Mouse (Mus musculus) stomach, postnatal 0 days (tissue): Measurements from ENCODE around the gene Plekhh2. TPM values are rescaled to one million over a fixed set of nuclear protein-coding genes. Genes with fewer than 3 reads are reported as not detected.

Experiments
- ATAC-seq: fragments of 200-750 bp; cut with Nextera tagmentation; 2 replicates; pipeline ENCODE4 v1.8.0; 2017; ENCODE audit not compliant: low FRiP score, low TSS enrichment
- DNase-seq: peaks from one replicate; pipeline ENCODE4 v3.0.0-alpha.2; 2016; ENCODE audit warnings: low spot score
- H3K27ac ChIP-seq: fragments of 300-500 bp; sonication (generic); replicated peaks from 2 replicates; pipeline ENCODE4 v1.5.1; 2014; ENCODE audit warnings: mild to moderate bottlenecking, control low read depth
- H3K27me3 ChIP-seq: fragments of 300-500 bp; sonication (generic); 2 replicates; pipeline ENCODE4 v1.6.1; 2014; ENCODE audit warnings: low read length; ENCODE audit not compliant: control insufficient read depth, insufficient read depth
- H3K36me3 ChIP-seq: fragments of 300-500 bp; sonication (generic); 2 replicates; pipeline ENCODE4 v1.6.1; 2014; ENCODE audit warnings: low read length, mixed read lengths; ENCODE audit not compliant: control insufficient read depth, insufficient read depth
- H3K4me1 ChIP-seq: fragments of 300-500 bp; sonication (generic); replicated peaks from 2 replicates; pipeline ENCODE4 v1.6.1; 2014; ENCODE audit warnings: antibody characterized with exemption; ENCODE audit not compliant: control insufficient read depth, insufficient read depth
- H3K4me2 ChIP-seq: fragments of 300-500 bp; sonication (generic); replicated peaks from 2 replicates; pipeline ENCODE4 v1.6.1; 2014; ENCODE audit warnings: low read depth, mild to moderate bottlenecking, control low read depth, moderate library complexity
- H3K4me3 ChIP-seq: fragments of 300-500 bp; sonication (generic); 2 replicates; pipeline ENCODE4 v1.5.1; 2014; ENCODE audit warnings: low read depth, low read length, control low read depth
- H3K9ac ChIP-seq: fragments of 300-500 bp; sonication (generic); 2 replicates; pipeline ENCODE4 v1.6.1; 2014; ENCODE audit warnings: mild to moderate bottlenecking, low read length, control low read depth, mixed read lengths
- H3K9me3 ChIP-seq: fragments of 300-500 bp; sonication (generic); 2 replicates; pipeline ENCODE4 v1.6.1; 2016; ENCODE audit warnings: low read length; ENCODE audit not compliant: control insufficient read depth
- CTCF ChIP-seq: IDR thresholded peaks from 2 replicates; pipeline ENCODE4 v1.5.1; 2016; ENCODE audit warnings: antibody characterized with exemption, low read depth, mild to moderate bottlenecking, moderate library complexity
- EP300 ChIP-seq: optimal IDR thresholded peaks from 2 replicates; pipeline ENCODE3; 2016; ENCODE audit warnings: antibody characterized with exemption
- WGBS: fragments of 180-500 bp; shearing (Covaris S2); extraction: QIAGEN DNeasy Blood & Tissue Kit; methylation state at CpG from one replicate; pipeline ENCODE4 v1.1.7; 2014; 5-methylcytosine and 5-hydroxymethylcytosine counted together
- polyA plus RNA-seq: library from polyadenylated mRNA; unstranded; fragments of >200 nt; fragmentation: Nextera tagmentation; extraction: Ambion mirVana; gene quantifications from 2 replicates; pipeline ENCODE4 v1.2.1, GENCODE M21; 2015

Gene Plekhh2
- polyA plus RNA-seq, 1 experiment from 2014 or later: 2.4 TPM

DNA sequence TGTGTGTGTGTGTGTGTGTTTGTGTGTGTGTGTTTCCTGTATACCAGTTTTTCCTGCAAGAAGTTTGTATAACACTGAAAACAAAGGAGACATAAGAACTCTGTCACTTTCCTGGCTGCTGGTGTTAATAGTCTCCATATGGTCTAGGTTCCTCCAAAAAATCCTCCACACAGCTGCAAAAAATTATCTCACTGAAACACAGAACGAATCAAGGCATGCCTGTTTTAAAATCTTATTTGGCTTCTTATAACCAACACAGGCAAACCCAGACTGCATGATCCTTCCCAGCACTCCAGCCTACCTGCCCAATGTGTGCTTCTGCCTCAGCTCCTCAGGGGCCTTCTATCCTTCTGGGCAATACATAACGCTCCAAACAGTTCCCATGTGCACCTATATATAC, 111.2 kb downstream of the Plekhh2 start:
- no peaks in the 10 kb centered on the region for H3K9me3 ChIP-seq
- H3K4me3 ChIP-seq: no peak overlapping the region
- H3K4me1 ChIP-seq: 0 out of 2 replicates have a peak, but pooled peaks cover 4% of the 10 kb centered on the region
- ATAC-seq (no peak), DNase-seq (no peak)
- H3K27me3 ChIP-seq: no peaks in the 10 kb centered on the region
- WGBS: 66% methylated on average over 2 of the region's 2 CpGs
- TF ChIP-seq CTCF (no peak), EP300 (no peak)
- no peak overlapping the region for H3K27ac ChIP-seq
- H3K4me2 ChIP-seq: no peak overlapping the region
- H3K36me3 ChIP-seq: no peaks in the 10 kb centered on the region
- H3K9ac ChIP-seq: no peak overlapping the region

DNA sequence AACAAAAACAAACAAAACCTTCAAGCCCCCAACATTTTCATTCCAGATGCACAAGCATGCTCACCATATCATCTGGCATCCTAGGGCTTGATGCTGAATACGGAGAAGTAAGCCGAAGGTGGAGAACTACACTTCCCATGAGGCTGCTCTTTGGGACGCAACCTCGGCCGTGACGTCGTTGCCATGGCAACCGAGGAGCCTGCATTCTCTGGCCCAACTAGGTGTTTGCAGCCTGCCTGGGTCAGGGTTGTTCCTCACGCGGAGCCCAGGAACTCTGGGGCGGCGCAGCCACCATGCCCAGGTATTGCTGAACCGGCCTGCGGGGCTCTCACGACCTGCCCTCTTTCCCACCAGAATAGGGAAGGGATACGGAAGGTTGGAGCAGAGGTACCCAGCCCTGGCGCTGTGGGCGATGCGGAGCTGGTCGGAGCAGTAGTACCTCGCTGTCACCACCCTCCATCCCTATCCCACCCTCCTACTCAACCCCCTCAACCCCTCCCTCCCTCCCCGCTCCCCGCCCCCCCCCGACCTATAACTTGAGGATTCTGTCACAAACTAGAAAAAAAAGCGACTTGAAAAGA, 114.7 kb downstream of the Plekhh2 start, which contains the start of gene Dync2li1:
TSS of gene Dync2li1 (plus strand) at position 221 of the 581 bp plus-strand sequence.
- Histone ChIP-seq H3K4me2 (peak within 1 kb of the TSS; percentile 77), H3K4me1 (0 out of 2 replicates have a peak, but pooled peaks cover 4% of the 10 kb centered on the region), H3K36me3 (no peaks in the 10 kb centered on the region), H3K4me3 (peak within 1 kb of the TSS; percentile 60), H3K27me3 (no peaks in the 10 kb centered on the region), H3K9ac (peak within 1 kb of the TSS; percentile 59), H3K27ac (peak within 1 kb of the TSS; percentile 24), H3K9me3 (no peaks in the 10 kb centered on the region)
- under 1% methylated on average over 23 of the region's 25 CpGs for WGBS
- TF ChIP-seq CTCF (no peak), EP300 (no peak)
- ATAC-seq (peak; percentile 97), DNase-seq (peak; percentile 90)

DNA sequence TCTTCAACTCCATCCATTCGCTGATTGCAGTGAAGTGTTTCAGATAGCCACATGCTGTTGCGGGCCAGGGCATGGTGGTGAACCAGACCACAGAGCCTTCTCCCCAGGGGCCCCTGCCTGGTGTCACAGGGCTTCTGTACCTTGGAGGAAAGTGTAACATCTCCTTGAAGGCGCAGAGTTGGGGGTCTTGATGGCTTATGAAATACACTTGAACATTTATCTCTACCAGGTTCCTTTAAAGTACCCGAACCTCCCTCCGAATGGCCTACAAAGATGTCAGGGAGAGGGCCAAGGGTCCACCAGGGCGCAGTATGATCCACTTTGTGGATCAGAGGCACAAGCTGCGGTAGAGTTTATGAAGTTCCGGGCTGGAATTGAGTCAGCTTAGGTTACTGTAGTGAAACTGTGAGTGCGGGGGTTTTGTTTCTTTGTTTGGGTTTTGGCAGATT, 115.2 kb downstream of the Plekhh2 start:
- ATAC-seq (no peak), DNase-seq (no peak)
- H3K9ac ChIP-seq: peak overlapping the region; percentile 59
- H3K27me3 ChIP-seq: no peaks in the 10 kb centered on the region
- no peaks in the 10 kb centered on the region for H3K36me3 ChIP-seq
- no peaks in the 10 kb centered on the region for H3K9me3 ChIP-seq
- 27% methylated on average over 9 of the region's 9 CpGs for WGBS
- peak overlapping the region; percentile 77 for H3K4me2 ChIP-seq
- 0 out of 2 replicates have a peak, but pooled peaks cover 4% of the 10 kb centered on the region for H3K4me1 ChIP-seq
- peak overlapping the region; percentile 24; the same call in 1 of the 2 replicates for H3K27ac ChIP-seq
- peak overlapping the region; percentile 60 for H3K4me3 ChIP-seq
- TF ChIP-seq CTCF (peak; percentile 52), EP300 (no peak)

GRCm38 (mm10) chr17:84627721-84628120, 116.0 kb downstream of the Plekhh2 start:
- H3K4me3 ChIP-seq: no peak overlapping the region
- no peak for DNase-seq
- no peaks in the 10 kb centered on the region for H3K9me3 ChIP-seq
- no peak overlapping the region for H3K27ac ChIP-seq
- H3K4me1 ChIP-seq: 0 out of 2 replicates have a peak, but pooled peaks cover 4% of the 10 kb centered on the region
- WGBS: 75% methylated on average over 10 of the region's 10 CpGs
- H3K36me3 ChIP-seq: no peaks in the 10 kb centered on the region
- H3K9ac ChIP-seq: no peak overlapping the region
- TF ChIP-seq EP300: no peak
- no peak for TF ChIP-seq CTCF
- H3K27me3 ChIP-seq: no peaks in the 10 kb centered on the region
- ATAC-seq: no peak
- H3K4me2 ChIP-seq: no peak overlapping the region

DNA sequence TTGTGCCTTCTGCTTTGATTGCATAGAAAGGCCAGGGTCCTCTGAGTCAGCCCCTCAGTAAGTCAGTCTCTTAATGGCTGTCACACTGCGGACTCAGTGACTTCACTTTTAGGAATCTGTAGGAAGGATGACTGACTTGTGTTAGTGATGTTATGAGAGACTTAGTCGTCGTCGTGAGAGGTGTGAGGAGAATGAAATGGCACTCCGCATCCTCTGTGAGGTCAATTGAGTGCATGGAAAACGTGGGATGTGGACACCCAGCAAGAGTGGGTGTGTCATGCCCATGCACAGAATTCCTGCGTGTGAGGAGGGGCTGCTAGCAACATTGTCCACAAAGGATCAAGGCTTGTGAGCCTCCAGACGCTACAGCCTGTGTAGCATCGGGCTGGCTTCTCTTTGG, 116.9 kb downstream of the Plekhh2 start:
- H3K4me2 ChIP-seq: no peak overlapping the region
- no peak overlapping the region for H3K9ac ChIP-seq
- no peak overlapping the region for H3K27ac ChIP-seq
- no peaks in the 10 kb centered on the region for H3K9me3 ChIP-seq
- WGBS: 74% methylated on average over 9 of the region's 9 CpGs
- 0 out of 2 replicates have a peak, but pooled peaks cover 4% of the 10 kb centered on the region for H3K4me1 ChIP-seq
- no peaks in the 10 kb centered on the region for H3K27me3 ChIP-seq
- no peaks in the 10 kb centered on the region for H3K36me3 ChIP-seq
- no peak for DNase-seq
- ATAC-seq: no peak
- no peak overlapping the region for H3K4me3 ChIP-seq
- TF ChIP-seq CTCF (no peak), EP300 (no peak)

- no peak overlapping the region for H3K4me2 ChIP-seq
- ATAC-seq (no peak), DNase-seq (no peak)
- no peak for TF ChIP-seq EP300
- TF ChIP-seq CTCF: no peak
- no peaks in the 10 kb centered on the region for H3K27me3 ChIP-seq
- H3K9ac ChIP-seq: no peak overlapping the region
- H3K27ac ChIP-seq: no peak overlapping the region
- no peaks in the 10 kb centered on the region for H3K9me3 ChIP-seq
- no peaks in the 10 kb centered on the region for H3K36me3 ChIP-seq
- H3K4me1 ChIP-seq: peaks cover 5% of the 10 kb centered on the region; the same call in 1 of the 2 replicates
- 90% methylated on average over 6 of the region's 6 CpGs for WGBS
- H3K4me3 ChIP-seq: no peak overlapping the region
Observed at GRCm38 (mm10) chr17:84631836-84632235, 120.1 kb downstream of the Plekhh2 start.
